Mouse (Mus musculus) liver, embryonic 16.5 days (tissue): ENCODE data around the gene Zfpm1. TPM values are rescaled to one million over a fixed set of nuclear protein-coding genes. Genes with fewer than 3 reads are reported as not detected.

Experiments used
- ATAC-seq: fragments of 200-750 bp; cut with Nextera tagmentation; 2 replicates; pipeline ENCODE4 v1.8.0; 2017; ENCODE audit warnings: low read depth, mild to moderate bottlenecking, moderate number of reproducible peaks, moderate library complexity
- H3K27ac ChIP-seq: fragments of 300-500 bp; sonication (generic); 2 replicates; pipeline ENCODE4 v1.5.1; 2014; ENCODE audit warnings: mild to moderate bottlenecking, low read length
- H3K27me3 ChIP-seq: fragments of 300-500 bp; sonication (generic); 2 replicates; pipeline ENCODE4 v1.6.1; 2014; ENCODE audit warnings: low read depth, low read length, mixed read lengths; ENCODE audit not compliant: control insufficient read depth, insufficient read depth
- H3K36me3 ChIP-seq: fragments of 300-500 bp; sonication (generic); 2 replicates; pipeline ENCODE4 v1.6.1; 2014; ENCODE audit warnings: mild to moderate bottlenecking; ENCODE audit not compliant: control insufficient read depth, insufficient read depth
- H3K4me1 ChIP-seq: fragments of 300-500 bp; sonication (generic); 2 replicates; pipeline ENCODE4 v1.6.1; 2014; ENCODE audit warnings: low read depth, low read length, mixed read lengths; ENCODE audit not compliant: control insufficient read depth
- H3K4me2 ChIP-seq: fragments of 300-500 bp; sonication (generic); 2 replicates; pipeline ENCODE4 v1.6.1; 2014; ENCODE audit warnings: low read depth, low read length, mixed read lengths
- H3K4me3 ChIP-seq: fragments of 300-500 bp; sonication (generic); 2 replicates; pipeline ENCODE4 v1.5.1; 2014; ENCODE audit warnings: low read depth, mild to moderate bottlenecking, low read length
- H3K9ac ChIP-seq: fragments of 300-500 bp; sonication (generic); 2 replicates; pipeline ENCODE4 v1.6.1; 2014; ENCODE audit warnings: low read depth, low read length
- H3K9me3 ChIP-seq: fragments of 300-500 bp; sonication (generic); replicated peaks from 2 replicates; pipeline ENCODE4 v1.6.1; 2016; ENCODE audit warnings: low read length; ENCODE audit not compliant: control insufficient read depth
- WGBS: fragments of 180-500 bp; shearing (Covaris S2); extraction: QIAGEN DNeasy Blood & Tissue Kit; methylation state at CpG from one replicate; pipeline ENCODE4 v1.1.7; 2014; ENCODE audit not compliant: insufficient replicate concordance; 5-methylcytosine and 5-hydroxymethylcytosine counted together
- polyA plus RNA-seq: library from polyadenylated mRNA; unstranded; fragments of >200 nt; fragmentation: Nextera tagmentation; extraction: Ambion mirVana; gene quantifications from 2 replicates; pipeline ENCODE4 v1.2.1, GENCODE M21; 2015

Zfpm1 gene
- polyA plus RNA-seq, 1 experiment from 2014 or later, result 8.1 TPM

GRCm38 (mm10) chr8:122362967-122363366, 81.0 kb downstream of the Zfpm1 start:
- Histone ChIP-seq H3K4me3 (no peak overlapping the region), H3K9me3 (no peaks in the 10 kb centered on the region), H3K4me1 (no peaks in the 10 kb centered on the region), H3K27me3 (peaks cover 3% of the 10 kb centered on the region), H3K27ac (no peak overlapping the region), H3K36me3 (no peaks in the 10 kb centered on the region), H3K4me2 (no peak overlapping the region), H3K9ac (no peak overlapping the region)
- ATAC-seq, result no peak
- 30% methylated on average over 8 of the region's 8 CpGs for WGBS

- WGBS, result 75% methylated on average over 10 of the region's 10 CpGs
- no peak overlapping the region for H3K4me2 ChIP-seq
- no peaks in the 10 kb centered on the region for H3K9me3 ChIP-seq
- peaks cover 7% of the 10 kb centered on the region for H3K4me1 ChIP-seq
- H3K36me3 ChIP-seq, result no peaks in the 10 kb centered on the region
- no peak overlapping the region for H3K27ac ChIP-seq
- no peaks in the 10 kb centered on the region; the same call in 1 of the 2 replicates for H3K27me3 ChIP-seq
- no peak for ATAC-seq
- no peak overlapping the region for H3K9ac ChIP-seq
- H3K4me3 ChIP-seq, result no peak overlapping the region
These were observed 86.6 kb downstream of the Zfpm1 start for GRCm38 (mm10) chr8:122368494-122368893.

DNA sequence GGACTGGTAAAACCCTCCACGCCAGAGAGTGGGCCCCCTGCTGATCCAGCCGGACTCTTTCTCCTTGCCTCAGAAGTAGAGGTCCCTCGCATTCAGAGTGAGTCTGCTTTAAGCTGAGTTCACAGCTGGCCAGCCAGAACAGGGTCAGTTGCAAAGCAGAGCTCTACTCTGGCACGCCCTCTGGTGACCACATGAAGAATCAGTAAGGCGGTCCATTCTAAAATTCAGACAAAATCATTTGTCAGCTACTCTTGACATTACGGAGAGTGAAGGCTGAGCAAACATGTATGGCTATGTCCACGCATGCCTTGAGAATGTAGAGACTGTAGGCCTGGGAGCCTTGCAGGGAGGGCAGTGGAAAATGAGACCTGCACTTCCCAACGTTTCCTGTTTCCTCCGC, 87.7 kb downstream of the Zfpm1 start:
- H3K9me3 ChIP-seq, result no peaks in the 10 kb centered on the region
- peak overlapping the region; percentile 24; the same call in 1 of the 2 replicates for H3K9ac ChIP-seq
- WGBS, result 9% methylated on average over 9 of the region's 9 CpGs
- H3K4me1 ChIP-seq, result peaks cover 7% of the 10 kb centered on the region
- no peaks in the 10 kb centered on the region for H3K27me3 ChIP-seq
- no peak overlapping the region for H3K4me2 ChIP-seq
- H3K36me3 ChIP-seq, result no peaks in the 10 kb centered on the region
- peak; percentile 64 for ATAC-seq
- no peak overlapping the region for H3K4me3 ChIP-seq
- H3K27ac ChIP-seq, result no peak overlapping the region

- ATAC-seq, result no peak
- Histone ChIP-seq H3K27ac (no peak overlapping the region), H3K4me1 (peaks cover 14% of the 10 kb centered on the region), H3K4me3 (no peak overlapping the region), H3K9me3 (no peaks in the 10 kb centered on the region), H3K36me3 (no peaks in the 10 kb centered on the region), H3K27me3 (no peaks in the 10 kb centered on the region), H3K4me2 (no peak overlapping the region), H3K9ac (no peak overlapping the region)
- WGBS, result 43% methylated on average over 6 of the region's 6 CpGs
These were observed 89.8 kb downstream of the Zfpm1 start for GRCm38 (mm10) chr8:122371706-122372105.

GRCm38 (mm10) chr8:122375320-122375719, 93.4 kb downstream of the Zfpm1 start:
- peak overlapping the region; percentile 92; the same call in 1 of the 2 replicates for H3K4me3 ChIP-seq
- peaks cover 24% of the 10 kb centered on the region for H3K4me1 ChIP-seq
- H3K27me3 ChIP-seq, result no peaks in the 10 kb centered on the region
- peak overlapping the region; percentile 76 for H3K4me2 ChIP-seq
- no peak for ATAC-seq
- no peaks in the 10 kb centered on the region for H3K9me3 ChIP-seq
- no peak overlapping the region; the same call in 1 of the 2 replicates for H3K9ac ChIP-seq
- peaks cover 3% of the 10 kb centered on the region for H3K36me3 ChIP-seq
- no peak overlapping the region for H3K27ac ChIP-seq
- 82% methylated on average over 7 of the region's 7 CpGs for WGBS

GRCm38 (mm10) chr8:122375751-122376364, 93.9 kb downstream of the Zfpm1 start:
- 17% methylated on average over 13 of the region's 13 CpGs for WGBS
- Histone ChIP-seq H3K4me2 (peak overlapping the region; percentile 76), H3K4me1 (peaks cover 24% of the 10 kb centered on the region), H3K4me3 (peak overlapping the region; percentile 92), H3K9ac (peak overlapping the region; percentile 61), H3K27me3 (no peaks in the 10 kb centered on the region), H3K27ac (peak overlapping the region; percentile 70), H3K36me3 (peaks cover 4% of the 10 kb centered on the region), H3K9me3 (no peaks in the 10 kb centered on the region)
- ATAC-seq, result no peak

DNA sequence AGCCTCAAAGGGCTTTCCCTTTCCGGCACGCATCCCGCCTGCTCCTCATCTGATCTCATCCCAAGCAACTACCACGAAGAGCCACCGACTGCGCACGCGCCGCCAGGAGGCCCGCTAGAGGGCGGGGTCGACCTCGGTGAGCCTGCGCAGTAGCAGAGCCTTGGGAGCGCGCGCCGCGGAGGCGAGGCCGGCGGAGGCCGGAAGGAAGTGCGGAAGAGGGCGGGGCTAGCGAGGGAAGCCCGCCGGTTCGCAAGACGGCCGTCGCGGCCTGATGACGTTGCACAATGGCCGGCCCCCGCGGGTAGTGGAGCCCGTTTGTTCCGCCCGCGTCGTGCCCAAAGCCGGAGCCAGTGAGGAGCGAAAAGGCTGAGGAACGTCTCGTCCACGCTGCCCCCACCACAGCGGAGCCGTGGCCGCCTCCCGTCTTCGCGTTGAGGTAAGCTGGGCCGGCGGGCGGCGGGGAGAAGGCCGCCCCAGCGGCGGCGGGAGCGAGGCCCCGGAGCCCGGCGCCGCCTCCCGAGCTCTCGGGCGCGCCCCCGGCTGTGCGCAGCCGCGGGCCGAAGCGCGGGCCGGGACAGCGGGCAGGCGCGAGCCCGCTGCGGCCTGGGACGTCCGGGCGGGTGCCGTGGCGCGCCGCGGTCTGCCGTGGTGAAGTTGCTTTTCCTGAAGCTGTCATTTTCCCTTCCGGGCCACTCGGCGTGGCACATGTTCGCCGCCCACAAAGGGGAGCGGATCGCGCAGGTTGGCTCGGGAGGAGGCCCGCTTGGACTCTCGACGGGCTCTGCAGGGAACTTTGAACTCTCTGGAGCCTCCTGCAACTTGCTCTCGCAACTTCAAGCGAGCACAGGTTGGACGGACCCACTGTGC, 94.7 kb downstream of the Zfpm1 start, which contains the start of gene Zc3h18:
TSS of gene Zc3h18 (plus strand) at position 245 of the 867 bp plus-strand sequence.
- peak within 1 kb of the TSS; percentile 93 for H3K27ac ChIP-seq
- H3K36me3 ChIP-seq, result peaks cover 6% of the 10 kb centered on the region
- peak within 1 kb of the TSS; percentile 84 for H3K4me2 ChIP-seq
- ATAC-seq, result peak; percentile 94
- H3K9me3 ChIP-seq, result no peaks in the 10 kb centered on the region
- H3K4me3 ChIP-seq, result peak within 1 kb of the TSS; percentile 92
- peaks cover 24% of the 10 kb centered on the region for H3K4me1 ChIP-seq
- peak within 1 kb of the TSS; percentile 89 for H3K9ac ChIP-seq
- WGBS, result under 1% methylated on average over 89 of the region's 107 CpGs
- no peaks in the 10 kb centered on the region for H3K27me3 ChIP-seq

DNA sequence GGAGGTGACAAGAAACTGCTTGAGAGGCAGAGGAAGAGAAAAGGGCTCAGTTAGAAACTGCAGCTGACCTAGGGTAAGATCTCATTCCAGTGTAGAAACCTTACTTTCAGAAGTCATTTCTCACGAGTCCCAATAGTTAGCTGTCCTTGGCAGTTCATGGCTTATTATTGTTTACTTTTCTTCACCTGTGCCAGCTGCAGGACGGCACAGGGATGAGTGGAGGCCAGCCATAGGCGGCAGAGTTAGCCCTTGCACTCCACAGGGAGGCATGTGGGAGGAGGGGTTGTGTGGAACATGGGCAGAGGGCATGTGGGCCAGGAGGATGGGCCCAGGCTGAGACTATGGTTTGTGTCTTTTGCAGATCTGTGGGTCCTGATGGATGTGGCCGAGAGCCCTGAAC, 101.1 kb downstream of the Zfpm1 start:
- 68% methylated on average over 4 of the region's 4 CpGs for WGBS
- peaks cover 35% of the 10 kb centered on the region for H3K36me3 ChIP-seq
- ATAC-seq, result no peak
- H3K4me1 ChIP-seq, result peaks cover 9% of the 10 kb centered on the region
- no peak overlapping the region for H3K27ac ChIP-seq
- H3K9ac ChIP-seq, result no peak overlapping the region
- H3K4me2 ChIP-seq, result no peak overlapping the region
- no peaks in the 10 kb centered on the region for H3K9me3 ChIP-seq
- H3K27me3 ChIP-seq, result no peaks in the 10 kb centered on the region
- H3K4me3 ChIP-seq, result no peak overlapping the region
